Mouse (Mus musculus) limb, embryonic 14.5 days (tissue): ENCODE results near the gene Gm9573. TPM values are rescaled to one million over a fixed set of nuclear protein-coding genes. Genes with fewer than 3 reads are reported as not detected.
A peak's percentile ranks its signal among the peaks of the same experiment; 100 is the strongest.

Source experiments
- ATAC-seq: fragments of 200-750 bp; cut with Nextera tagmentation; 2 replicates; pipeline ENCODE4 v1.8.0; 2017; ENCODE audit warnings: low read depth, moderate number of reproducible peaks, moderate TSS enrichment; ENCODE audit not compliant: low FRiP score
- DNase-seq: peaks from one replicate; pipeline ENCODE4 v3.0.0-alpha.2; 2015; ENCODE audit warnings: low spot score
- H3K27ac ChIP-seq: fragments of 300-500 bp; sonication (generic); replicated peaks from 2 replicates; pipeline ENCODE4 v1.5.1; 2014; ENCODE audit warnings: low read depth, mild to moderate bottlenecking, low read length, moderate library complexity, mixed read lengths
- H3K27me3 ChIP-seq: fragments of 300-500 bp; sonication (generic); 2 replicates; pipeline ENCODE4 v1.6.1; 2014; ENCODE audit warnings: low read length, mixed read lengths; ENCODE audit not compliant: control insufficient read depth, insufficient read depth
- H3K36me3 ChIP-seq: fragments of 300-500 bp; sonication (generic); 2 replicates; pipeline ENCODE4 v1.6.1; 2014; ENCODE audit warnings: mild to moderate bottlenecking, low read length, moderate library complexity, mixed read lengths; ENCODE audit not compliant: control insufficient read depth, insufficient read depth
- H3K4me1 ChIP-seq: fragments of 300-500 bp; sonication (generic); 2 replicates; pipeline ENCODE4 v1.6.1; 2014; ENCODE audit warnings: antibody characterized with exemption, low read length, mixed read lengths; ENCODE audit not compliant: control insufficient read depth, insufficient read depth
- H3K4me2 ChIP-seq: fragments of 300-500 bp; sonication (generic); replicated peaks from 2 replicates; pipeline ENCODE4 v1.6.1; 2014; ENCODE audit warnings: low read depth, mild to moderate bottlenecking, low read length, moderate library complexity; ENCODE audit not compliant: severe bottlenecking
- H3K4me3 ChIP-seq: fragments of 300-500 bp; sonication (generic); replicated peaks from 2 replicates; pipeline ENCODE4 v1.5.1; 2014; ENCODE audit warnings: low read length
- H3K9ac ChIP-seq: fragments of 300-500 bp; sonication (generic); 2 replicates; pipeline ENCODE4 v1.6.1; 2014; ENCODE audit warnings: mild to moderate bottlenecking, low read depth, low read length, moderate library complexity; ENCODE audit not compliant: severe bottlenecking
- H3K9me3 ChIP-seq: fragments of 300-500 bp; sonication (generic); 2 replicates; pipeline ENCODE4 v1.6.1; 2016; ENCODE audit warnings: low read length; ENCODE audit not compliant: control insufficient read depth
- POLR2A ChIP-seq: fragments of 200-500 bp; IDR thresholded peaks from 2 replicates; pipeline ENCODE4 v1.8.0; 2012; ENCODE audit warnings: inconsistent platforms, mild to moderate bottlenecking, moderate library complexity, borderline replicate concordance; ENCODE audit not compliant: insufficient read depth, insufficient read length; ENCODE audit errors: extremely low read depth
- WGBS: fragments of 180-500 bp; shearing (Covaris S2); extraction: QIAGEN DNeasy Blood & Tissue Kit; methylation state at CpG from one replicate; pipeline ENCODE4 v1.1.7; 2014; 5-methylcytosine and 5-hydroxymethylcytosine counted together
- polyA plus RNA-seq, 2 experiments: library from polyadenylated mRNA; depleted of rRNA in 1 of 2; stranded (reverse) in 1 of 2; unstranded in 1 of 2; fragments of >200 nt; fragmentation: Nextera tagmentation in 1 of 2; extraction: Ambion mirVana in 1 of 2; gene quantifications; 2 replicates each; pipeline versions ENCODE4 v1.2.1 to v1.2.3; 2012 to 2014

Gm9573 gene
- polyA plus RNA-seq, 2 experiments, result not detected

GRCm38 (mm10) chr17:35635202-35635601 is 8.8 kb upstream of the Gm9573 start:
- Histone ChIP-seq H3K4me2 (no peak overlapping the region), H3K9ac (no peak overlapping the region), H3K27ac (no peak overlapping the region), H3K27me3 (no peaks in the 10 kb centered on the region), H3K9me3 (no peaks in the 10 kb centered on the region), H3K36me3 (no peaks in the 10 kb centered on the region), H3K4me3 (no peak overlapping the region), H3K4me1 (peaks cover 15% of the 10 kb centered on the region)
- 78% methylated on average over 3 of the region's 3 CpGs for WGBS
- no peak for TF ChIP-seq POLR2A
- ATAC-seq (no peak), DNase-seq (no peak)

- Histone ChIP-seq H3K4me2 (no peak overlapping the region), H3K9ac (no peak overlapping the region), H3K27me3 (no peaks in the 10 kb centered on the region), H3K9me3 (no peaks in the 10 kb centered on the region), H3K27ac (no peak overlapping the region), H3K4me1 (peaks cover 10% of the 10 kb centered on the region), H3K36me3 (no peaks in the 10 kb centered on the region), H3K4me3 (no peak overlapping the region)
- ATAC-seq (0 out of 2 replicates have a peak, but pooled peaks have one; percentile 35), DNase-seq (peak; percentile 19)
- no peak for TF ChIP-seq POLR2A
- 30% methylated on average over 1 of the region's 1 CpGs for WGBS
These were observed 7.6 kb upstream of the Gm9573 start for GRCm38 (mm10) chr17:35633992-35634391.

GRCm38 (mm10) chr17:35617127-35617526 is 9.3 kb downstream of the Gm9573 start:
- Histone ChIP-seq H3K27me3 (no peaks in the 10 kb centered on the region), H3K36me3 (no peaks in the 10 kb centered on the region), H3K4me2 (no peak overlapping the region), H3K9ac (no peak overlapping the region), H3K4me3 (no peak overlapping the region), H3K27ac (no peak overlapping the region), H3K9me3 (no peaks in the 10 kb centered on the region), H3K4me1 (no peaks in the 10 kb centered on the region)
- WGBS, result 74% methylated on average over 4 of the region's 4 CpGs
- DNase-seq, result no peak
- TF ChIP-seq POLR2A, result no peak
- no peak for ATAC-seq

DNA sequence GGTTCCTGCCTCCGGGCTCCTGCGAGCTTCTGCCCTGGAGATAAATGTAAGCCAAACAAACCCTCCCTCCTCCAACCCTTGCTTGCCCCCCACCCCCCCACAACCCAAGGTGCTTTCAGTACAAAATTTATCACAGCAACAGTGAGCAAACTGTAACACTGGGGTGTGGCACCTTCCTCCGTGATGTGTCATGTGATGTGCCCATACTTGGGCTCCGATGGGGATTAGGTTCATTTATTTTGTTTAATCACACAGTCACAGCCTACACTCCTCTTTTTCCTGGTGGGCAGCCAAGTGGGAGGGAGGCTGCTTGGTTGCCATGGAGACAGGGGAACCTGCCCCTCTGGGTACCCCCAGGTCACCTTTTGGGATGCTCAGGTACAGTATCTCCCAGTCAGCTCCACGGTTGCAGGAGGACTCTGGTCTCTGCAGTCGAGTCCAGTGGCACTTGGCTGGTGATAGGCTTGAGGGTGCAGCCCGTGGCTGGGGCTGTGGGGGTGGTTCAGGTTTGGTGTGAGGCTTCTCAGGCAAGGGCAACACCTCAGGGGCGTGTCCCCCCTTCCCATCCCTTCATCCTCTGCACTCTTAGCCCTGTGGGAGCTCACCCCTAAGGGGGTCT is 24.6 kb downstream of the Gm9573 start:
- no peak for TF ChIP-seq POLR2A
- Histone ChIP-seq H3K9me3 (no peaks in the 10 kb centered on the region; the same call in 1 of the 2 replicates), H3K9ac (no peak overlapping the region), H3K36me3 (no peaks in the 10 kb centered on the region), H3K4me2 (no peak overlapping the region), H3K27me3 (no peaks in the 10 kb centered on the region), H3K27ac (no peak overlapping the region), H3K4me1 (no peaks in the 10 kb centered on the region), H3K4me3 (no peak overlapping the region)
- ATAC-seq (no peak), DNase-seq (no peak)
- WGBS, result 66% methylated on average over 8 of the region's 8 CpGs

- Histone ChIP-seq H3K27ac (no peak within 1 kb of the TSS), H3K4me2 (no peak within 1 kb of the TSS), H3K9me3 (no peaks in the 10 kb centered on the region; the same call in 1 of the 2 replicates), H3K36me3 (no peaks in the 10 kb centered on the region), H3K4me3 (no peak within 1 kb of the TSS), H3K27me3 (no peaks in the 10 kb centered on the region), H3K4me1 (no peaks in the 10 kb centered on the region), H3K9ac (no peak within 1 kb of the TSS)
- ATAC-seq (no peak), DNase-seq (no peak)
- TF ChIP-seq POLR2A, result no peak
- WGBS, result 61% methylated on average over 2 of the region's 2 CpGs
These were observed 25.2 kb downstream of the Gm9573 start, which contains the start of gene Sfta2 for GRCm38 (mm10) chr17:35601249-35601648. Gene Sfta2 (plus strand): TSS chr17:35601549.
